ENCODE assay signal across 9 mouse cellular contexts in genomic region chr16:77643036-77643870, GRCm38 (mm10). TPM values are rescaled to one million over a fixed set of nuclear protein-coding genes. Genes with fewer than 3 reads are reported as not detected.
A peak's percentile ranks its signal among the peaks of the same experiment; 100 is the strongest.
DNase-seq lines count a peak whose midpoint lies in the region; ATAC-seq and TF ChIP-seq lines count a peak whose summit lies in the region.
"Had no signal": no experiment of that assay in that cellular context is flagged by ENCODE, and none has a peak within 500 bp of the region (broad histone marks: within the 10 kb centered on the region; RNA-seq: fewer than 3 reads in every experiment).

No protein-coding gene starts in this region.

- TF ChIP-seq CTCF in cerebellum, adult 2 months (IDR thresholded peaks at IDR 0.05; ENCODE audit: borderline replicate concordance, insufficient read depth, low read depth, low read length) = no peak

- H3K4me1 ChIP-seq in cerebellum, adult 2 months (ENCODE audit: control insufficient read depth, insufficient read depth, low read length) = no peaks in the 10 kb centered on the region
- H3K4me1 ChIP-seq in intestine, embryonic 16.5 days (ENCODE audit: control insufficient read depth, insufficient read depth, low read length) = no peaks in the 10 kb centered on the region
- peaks cover 14% of the 10 kb centered on the region for H3K4me1 ChIP-seq in limb, embryonic 12.5 days (replicated peaks)
- H3K4me1 ChIP-seq in midbrain, embryonic 16.5 days (ENCODE audit: control insufficient read depth, insufficient read depth, low read length) = peaks cover 21% of the 10 kb centered on the region

- H3K9ac ChIP-seq in intestine, embryonic 16.5 days (ENCODE audit: low read depth, low read length) = no peak overlapping the region; the same call in 1 of the 2 replicates
- H3K9ac ChIP-seq in limb, embryonic 12.5 days (replicated peaks) = no peak overlapping the region
- peak overlapping the region; percentile 80 for H3K9ac ChIP-seq in midbrain, embryonic 16.5 days (ENCODE audit: low read depth, low read length)

- 0 out of 2 replicates have a peak, but pooled peaks have one; percentile 2 for ATAC-seq in intestine, embryonic 16.5 days
- ATAC-seq in limb, embryonic 12.5 days (ENCODE audit: insufficient number of reproducible peaks, insufficient read depth, low FRiP score, low TSS enrichment, low read depth) = no peak
- no peak for ATAC-seq in midbrain, embryonic 16.5 days

- H3K27ac ChIP-seq in cerebellum, adult 2 months (ENCODE audit: insufficient read depth, low read length) = no peak overlapping the region; the same call in 1 of the 2 replicates
- H3K27ac ChIP-seq in intestine, embryonic 16.5 days (ENCODE audit: low read length) = no peak overlapping the region
- peak overlapping the region; percentile 75; the same call in 1 of the 2 replicates for H3K27ac ChIP-seq in limb, embryonic 12.5 days
- peak overlapping the region; percentile 99 for H3K27ac ChIP-seq in midbrain, embryonic 16.5 days (ENCODE audit: low read length)

- peak overlapping the region; percentile 69 for H3K4me3 ChIP-seq in cerebellum, adult 2 months (replicated peaks; ENCODE audit: insufficient read depth, low read depth, low read length)
- H3K4me3 ChIP-seq in intestine, embryonic 16.5 days (ENCODE audit: low read length) = peak overlapping the region; percentile 55
- H3K4me3 ChIP-seq in limb, embryonic 12.5 days (replicated peaks) = no peak overlapping the region
- H3K4me3 ChIP-seq in midbrain, embryonic 16.5 days (ENCODE audit: low read depth, low read length) = peak overlapping the region; percentile 50

- no peaks in the 10 kb centered on the region for H3K36me3 ChIP-seq in intestine, embryonic 16.5 days (ENCODE audit: control insufficient read depth, insufficient read depth, low read length)
- no peaks in the 10 kb centered on the region for H3K36me3 ChIP-seq in limb, embryonic 12.5 days
- H3K36me3 ChIP-seq in midbrain, embryonic 16.5 days (ENCODE audit: control insufficient read depth, insufficient read depth, low read length) = no peaks in the 10 kb centered on the region

- H3K27me3 ChIP-seq in cerebellum, adult 2 months (ENCODE audit: control insufficient read depth, insufficient read depth, low read length) = no peaks in the 10 kb centered on the region
- H3K27me3 ChIP-seq in intestine, embryonic 16.5 days (replicated peaks; ENCODE audit: control insufficient read depth, insufficient read depth, low read length) = no peaks in the 10 kb centered on the region
- no peaks in the 10 kb centered on the region for H3K27me3 ChIP-seq in limb, embryonic 12.5 days
- H3K27me3 ChIP-seq in midbrain, embryonic 16.5 days (ENCODE audit: control insufficient read depth, insufficient read depth, low read depth, low read length) = no peaks in the 10 kb centered on the region

- no peaks in the 10 kb centered on the region for H3K9me3 ChIP-seq in intestine, embryonic 16.5 days (ENCODE audit: control insufficient read depth, low read length)
- no peaks in the 10 kb centered on the region for H3K9me3 ChIP-seq in limb, embryonic 12.5 days
- H3K9me3 ChIP-seq in midbrain, embryonic 16.5 days (replicated peaks; ENCODE audit: control insufficient read depth, low read length, poor library complexity, severe bottlenecking) = no peaks in the 10 kb centered on the region

- peak; percentile 31; the same call in 1 of the 2 replicates for TF ChIP-seq POLR2A in cerebellum, adult 2 months (IDR thresholded peaks at IDR 0.05; ENCODE audit: borderline replicate concordance, insufficient read depth, low read length)

- H3K4me2 ChIP-seq in intestine, embryonic 16.5 days (ENCODE audit: low read depth, low read length) = peak overlapping the region; percentile 90
- H3K4me2 ChIP-seq in limb, embryonic 12.5 days = peak overlapping the region; percentile 81
- peak overlapping the region; percentile 77 for H3K4me2 ChIP-seq in midbrain, embryonic 16.5 days (ENCODE audit: low read length)

- DNase-seq in R1 (ENCODE audit: low read depth, low spot score) = peak; percentile 6
- peak; percentile 73 to 79 for DNase-seq in cerebellum, adult 2 months
- peak; percentile 61 to 64 for DNase-seq in frontal cortex, postnatal 14 days (ENCODE audit: low spot score in 2 of 2)
- DNase-seq in spleen, postnatal 14 days (ENCODE audit: low spot score in 2 of 2) = no peak
- no peak for DNase-seq in embryo, embryonic 11 days

- 36% methylated on average over 14 of the region's 14 CpGs for WGBS in cerebellum, adult 2 months
- 70% methylated on average over 14 of the region's 14 CpGs for WGBS in intestine, embryonic 16.5 days
- 84% methylated on average over 14 of the region's 14 CpGs for WGBS in limb, embryonic 12.5 days
- WGBS in midbrain, embryonic 16.5 days = 55% methylated on average over 14 of the region's 14 CpGs

RNA-seq across cellular contexts. Expression of gene Gm11146, which starts 41.4 kb away (rescaled TPM):
- polyA plus RNA-seq in cerebellum, adult 2 months (2012; rRNA removed) = not detected in 2 replicates
- not detected in 2 replicates for polyA plus RNA-seq in intestine, embryonic 16.5 days (2015; fragmentation: Nextera tagmentation; extraction: Ambion mirVana)
- polyA plus RNA-seq in limb, embryonic 12.5 days (2016; fragmentation: Nextera tagmentation; extraction: Ambion mirVana) = not detected in 2 replicates
- polyA plus RNA-seq in midbrain, embryonic 16.5 days (2015; fragmentation: Nextera tagmentation; extraction: Ambion mirVana) = not detected in 2 replicates
- polyA plus RNA-seq: small intestine, adult 2 months had no signal

Comparison
In these comparisons a context has a peak if more than half of its experiments do, and no peak if none do; other contexts are left out.
1. DNase-seq: peak in R1 (single experiment), cerebellum, adult 2 months (2 of 2) and frontal cortex, postnatal 14 days (2 of 2); none in spleen, postnatal 14 days (0 of 2) and embryo, embryonic 11 days (single experiment).
2. H3K27ac ChIP-seq: peak in limb, embryonic 12.5 days (single experiment) and midbrain, embryonic 16.5 days (single experiment); none in cerebellum, adult 2 months (single experiment) and intestine, embryonic 16.5 days (single experiment).
3. Peak in every context shown above with its lines, with median percentiles within 50 percentile points of each other: H3K4me2 ChIP-seq.